Mouse (Mus musculus): Measurements from ENCODE around the gene Polr2m.

- no peak for TF ChIP-seq CTCF (conservative IDR thresholded peaks at IDR 0.05; ENCODE audit: low read length)
- no peak for TF ChIP-seq POU5F1 (IDR thresholded peaks at IDR 0.05; ENCODE audit: borderline replicate concordance, low read length)
Measured at GRCm38 (mm10) chr9:71492296-71493025, 6.7 kb upstream of the Polr2m start.

All from E14TG2a.4 (cell line).